Mouse (Mus musculus) limb, embryonic 10.5 days (tissue): Measurements from ENCODE around the gene Rhpn2. TPM values are rescaled to one million over a fixed set of nuclear protein-coding genes. Genes with fewer than 3 reads are reported as not detected.

Source experiments
- DNase-seq: peaks from one replicate; pipeline ENCODE4 v3.0.0-alpha.2; 2017; ENCODE audit warnings: low spot score
- H3K27ac ChIP-seq: fragments of 300-500 bp; sonication (generic); 2 replicates; pipeline ENCODE4 v1.5.1; 2016; ENCODE audit warnings: mild to moderate bottlenecking
- H3K27me3 ChIP-seq: fragments of 300-500 bp; sonication (generic); 2 replicates; pipeline ENCODE4 v1.6.1; 2016; ENCODE audit warnings: low read depth, mild to moderate bottlenecking; ENCODE audit not compliant: poor library complexity, severe bottlenecking
- H3K36me3 ChIP-seq: fragments of 300-500 bp; sonication (generic); 2 replicates; pipeline ENCODE4 v1.6.1; 2016; ENCODE audit warnings: mild to moderate bottlenecking, moderate library complexity
- H3K4me1 ChIP-seq: fragments of 300-500 bp; sonication (generic); 2 replicates; pipeline ENCODE4 v1.6.1; 2016
- H3K4me3 ChIP-seq: fragments of 300-500 bp; sonication (generic); 2 replicates; pipeline ENCODE4 v1.5.1; 2016; ENCODE audit warnings: mild to moderate bottlenecking, moderate library complexity
- H3K9me3 ChIP-seq: fragments of 300-500 bp; sonication (generic); replicated peaks from 2 replicates; pipeline ENCODE4 v1.6.1; 2016; ENCODE audit warnings: mild to moderate bottlenecking
- WGBS: fragments of 180-500 bp; shearing (Covaris S2); methylation state at CpG from one replicate; pipeline ENCODE4 v1.1.7; 2016; 5-methylcytosine and 5-hydroxymethylcytosine counted together
- polyA plus RNA-seq: library from polyadenylated mRNA; unstranded; fragments of >200 nt; fragmentation: Nextera tagmentation; extraction: Ambion mirVana; gene quantifications from 2 replicates; pipeline ENCODE4 v1.2.1, GENCODE M21; 2016

The Rhpn2 gene
- polyA plus RNA-seq, 1 experiment from 2014 or later, result 3.2 TPM

DNA sequence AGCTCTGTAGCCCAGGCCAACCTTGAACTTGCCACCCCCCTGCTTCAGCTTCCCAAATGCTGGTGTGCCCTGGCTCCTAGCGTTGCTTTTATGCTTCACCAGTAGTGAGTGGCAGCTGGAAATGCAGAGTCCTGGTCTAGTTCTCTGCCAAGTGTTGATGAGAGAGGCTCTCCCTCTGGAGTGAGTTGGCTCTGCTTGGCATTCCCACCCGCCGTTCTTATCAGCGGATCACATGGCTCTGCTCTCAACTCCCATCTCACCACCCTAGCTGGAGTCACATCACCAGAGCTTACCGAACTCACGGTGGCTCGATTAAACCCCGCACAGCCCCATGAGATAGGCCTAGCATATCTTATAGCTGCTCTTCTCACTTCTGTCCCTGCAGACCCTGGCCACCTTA, 46.4 kb downstream of the Rhpn2 start:
- no peaks in the 10 kb centered on the region for H3K36me3 ChIP-seq
- no peaks in the 10 kb centered on the region for H3K9me3 ChIP-seq
- H3K27me3 ChIP-seq, result no peaks in the 10 kb centered on the region
- peaks cover 3% of the 10 kb centered on the region; the same call in 1 of the 2 replicates for H3K4me1 ChIP-seq
- no peak for DNase-seq
- no peak overlapping the region for H3K27ac ChIP-seq
- 96% methylated on average over 8 of the region's 8 CpGs for WGBS
- H3K4me3 ChIP-seq, result no peak overlapping the region

DNA sequence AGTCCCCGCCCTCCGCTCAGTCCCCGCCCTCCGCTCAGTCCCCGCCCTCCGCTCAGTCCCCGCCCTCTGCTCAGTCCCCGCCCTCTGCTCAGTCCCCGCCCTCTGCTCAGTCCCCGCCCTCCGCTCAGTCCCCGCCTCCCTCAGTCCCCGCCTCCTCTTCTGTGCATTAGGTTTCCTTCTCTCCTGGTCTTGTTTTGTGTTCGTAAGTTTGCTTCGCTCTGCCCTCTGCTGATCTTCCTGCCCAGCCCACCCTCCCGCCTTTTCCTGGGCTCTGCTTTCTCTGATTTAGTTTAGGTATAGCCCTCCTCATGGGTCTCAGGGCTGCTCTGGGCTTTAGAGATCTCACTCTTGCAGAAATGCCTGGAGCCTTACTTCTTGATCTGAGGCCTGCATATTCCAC, 47.9 kb downstream of the Rhpn2 start:
- no peaks in the 10 kb centered on the region for H3K36me3 ChIP-seq
- DNase-seq, result no peak
- no peak overlapping the region for H3K27ac ChIP-seq
- H3K27me3 ChIP-seq, result no peaks in the 10 kb centered on the region
- no peaks in the 10 kb centered on the region for H3K9me3 ChIP-seq
- H3K4me1 ChIP-seq, result peaks cover 3% of the 10 kb centered on the region; the same call in 1 of the 2 replicates
- no peak overlapping the region for H3K4me3 ChIP-seq
- 66% methylated on average over 15 of the region's 16 CpGs for WGBS

DNA sequence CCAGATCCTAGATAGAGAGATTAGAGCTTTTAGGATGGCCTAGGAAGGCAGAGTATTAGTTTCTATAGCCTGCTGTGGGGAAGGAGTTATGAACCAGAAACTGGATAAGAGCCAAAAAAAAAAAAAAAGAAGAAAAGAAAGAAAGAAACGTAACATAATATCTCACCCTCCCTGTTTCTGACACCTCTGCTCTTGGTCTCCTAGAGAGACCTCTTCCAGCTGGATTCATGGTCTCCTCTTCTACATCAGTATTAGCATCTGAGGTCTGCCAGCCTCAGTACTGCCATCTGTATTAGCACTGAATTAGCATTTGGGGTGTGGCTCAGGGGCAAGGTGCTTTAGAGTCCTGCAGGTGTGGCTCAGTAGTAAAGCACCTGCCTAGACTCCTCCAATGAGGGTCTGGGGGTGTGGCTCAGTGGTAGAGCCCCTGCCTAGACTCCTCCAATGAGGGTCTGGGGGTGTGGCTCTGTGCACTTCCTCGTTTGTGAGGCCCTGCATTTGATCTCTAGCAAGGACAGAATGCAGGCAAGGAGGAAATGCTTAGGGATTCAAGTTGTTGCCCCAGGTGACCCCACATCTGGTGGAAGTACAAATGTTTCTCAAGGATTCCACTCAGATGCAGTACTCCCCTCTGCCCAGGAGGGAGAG, 48.9 kb downstream of the Rhpn2 start:
- Histone ChIP-seq H3K9me3 (no peaks in the 10 kb centered on the region), H3K27me3 (no peaks in the 10 kb centered on the region)
- WGBS, result 73% methylated on average over 2 of the region's 2 CpGs

DNA sequence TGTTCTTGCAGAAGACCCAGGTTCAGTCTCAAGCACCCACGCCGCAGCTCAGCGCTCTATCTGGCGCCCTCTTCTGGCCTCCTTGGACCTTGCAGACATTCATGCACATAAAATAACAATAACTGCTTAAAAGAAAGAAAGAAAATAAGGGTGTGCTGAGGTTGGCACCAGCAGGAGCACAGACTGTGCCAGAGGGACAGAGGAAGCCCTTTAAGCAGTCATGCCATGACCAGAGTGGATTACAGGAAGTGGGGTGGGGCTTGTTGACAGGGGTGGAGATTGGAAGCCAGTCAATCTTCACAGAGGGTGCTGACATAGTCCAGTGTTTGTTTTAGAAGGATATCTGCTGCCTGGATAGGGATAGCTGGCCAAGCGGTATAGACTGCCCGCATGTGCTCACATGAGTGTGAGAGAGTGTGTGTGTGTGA, 52.6 kb downstream of the Rhpn2 start:
- H3K4me3 ChIP-seq, result no peak overlapping the region
- no peaks in the 10 kb centered on the region for H3K27me3 ChIP-seq
- no peak for DNase-seq
- H3K36me3 ChIP-seq, result no peaks in the 10 kb centered on the region
- no peak overlapping the region for H3K27ac ChIP-seq
- WGBS, result 71% methylated on average over 6 of the region's 6 CpGs
- peaks cover 5% of the 10 kb centered on the region; the same call in 1 of the 2 replicates for H3K4me1 ChIP-seq
- no peaks in the 10 kb centered on the region for H3K9me3 ChIP-seq

More for the DNA sequence above, 48.9 kb downstream of the Rhpn2 start:
- no peaks in the 10 kb centered on the region for H3K36me3 ChIP-seq
- peaks cover 3% of the 10 kb centered on the region; the same call in 1 of the 2 replicates for H3K4me1 ChIP-seq
- no peak for DNase-seq
- no peak overlapping the region for H3K4me3 ChIP-seq
- no peak overlapping the region for H3K27ac ChIP-seq

DNA sequence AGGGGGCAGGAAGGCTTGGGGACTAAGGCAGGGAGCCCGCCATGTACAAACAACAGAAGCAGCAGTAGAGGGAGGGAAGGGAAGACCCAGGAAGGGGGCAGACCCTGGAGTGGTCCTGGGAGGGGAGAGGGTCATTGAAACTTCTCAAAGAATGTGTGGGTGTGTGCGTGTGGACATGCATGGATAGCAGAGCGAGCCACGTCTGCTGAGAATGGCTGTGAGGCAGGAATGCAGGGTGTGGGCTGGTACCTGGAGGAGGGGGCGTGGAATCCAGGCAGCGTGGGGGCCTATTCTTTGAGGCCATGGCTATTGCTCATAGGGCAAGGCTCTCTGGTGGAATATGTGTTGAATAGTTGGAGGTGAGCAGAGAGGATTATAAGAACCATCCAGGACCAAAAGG, 54.7 kb downstream of the Rhpn2 start:
- H3K36me3 ChIP-seq, result peaks cover 21% of the 10 kb centered on the region
- no peak for DNase-seq
- H3K27me3 ChIP-seq, result no peaks in the 10 kb centered on the region
- no peaks in the 10 kb centered on the region for H3K9me3 ChIP-seq
- no peak overlapping the region for H3K27ac ChIP-seq
- no peak overlapping the region for H3K4me3 ChIP-seq
- H3K4me1 ChIP-seq, result peaks cover 5% of the 10 kb centered on the region; the same call in 1 of the 2 replicates
- WGBS, result 69% methylated on average over 6 of the region's 6 CpGs

DNA sequence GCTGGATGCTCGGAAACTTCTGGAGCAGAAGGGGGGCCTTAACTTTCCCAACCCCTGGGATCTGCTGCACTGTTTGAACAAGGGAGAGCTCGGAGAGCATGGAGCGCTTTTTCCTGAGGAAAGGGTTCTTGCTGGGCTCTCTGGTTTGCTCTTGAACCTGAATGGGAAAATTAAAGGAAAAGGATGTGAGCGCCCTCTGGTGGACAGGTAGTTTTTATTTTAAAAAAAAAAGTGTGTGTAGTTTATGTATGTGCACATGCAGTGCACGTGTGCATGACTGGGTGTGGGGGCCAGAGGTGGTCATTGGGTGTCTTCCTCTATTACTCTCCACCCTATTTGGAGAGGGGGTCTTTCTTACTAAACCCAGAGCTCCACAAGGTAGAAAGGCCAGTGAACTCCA, 59.0 kb downstream of the Rhpn2 start:
- no peak for DNase-seq
- 66% methylated on average over 5 of the region's 5 CpGs for WGBS
- H3K4me1 ChIP-seq, result peaks cover 20% of the 10 kb centered on the region
- H3K27ac ChIP-seq, result no peak overlapping the region
- no peak overlapping the region for H3K4me3 ChIP-seq
- H3K27me3 ChIP-seq, result no peaks in the 10 kb centered on the region
- H3K36me3 ChIP-seq, result peaks cover 36% of the 10 kb centered on the region
- no peaks in the 10 kb centered on the region for H3K9me3 ChIP-seq

DNA sequence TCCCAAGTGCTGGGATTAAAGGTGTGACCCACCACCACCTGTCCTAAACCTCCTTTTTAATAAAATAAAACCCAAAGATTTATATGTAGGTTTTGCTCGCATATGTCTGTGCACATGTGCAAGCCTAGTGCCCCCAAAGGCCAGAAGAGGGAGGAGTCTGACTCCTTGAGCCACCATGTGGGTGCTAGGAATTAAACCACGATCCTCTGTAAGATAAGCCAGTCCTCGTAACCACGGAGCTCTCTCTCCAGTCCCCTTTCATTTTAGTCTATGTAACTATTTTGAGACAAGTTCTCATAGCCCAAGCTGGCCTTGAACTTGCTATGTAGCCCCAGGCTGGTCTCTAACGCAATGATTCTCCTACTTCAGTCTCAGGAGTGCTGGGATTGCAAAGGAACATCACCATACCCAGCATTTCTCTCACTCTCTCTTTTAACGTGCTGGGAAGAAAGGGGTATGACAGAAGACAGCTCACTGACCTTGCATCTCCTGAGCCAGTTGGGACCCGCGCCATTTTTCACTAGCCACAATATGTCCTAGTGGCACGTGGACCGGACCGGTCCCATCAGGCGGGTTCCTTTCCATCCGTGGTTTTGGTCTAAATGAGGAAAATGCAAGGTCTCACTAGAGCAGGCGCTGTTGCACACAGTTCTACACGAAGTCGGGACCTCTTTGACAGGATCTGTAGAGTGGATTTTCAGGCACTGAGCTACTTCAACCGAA, 61.9 kb downstream of the Rhpn2 start:
- H3K27ac ChIP-seq, result peak overlapping the region; percentile 64
- WGBS, result 12% methylated on average over 17 of the region's 17 CpGs
- H3K4me1 ChIP-seq, result peaks cover 19% of the 10 kb centered on the region
- no peaks in the 10 kb centered on the region for H3K27me3 ChIP-seq
- no peaks in the 10 kb centered on the region for H3K9me3 ChIP-seq
- peak overlapping the region; percentile 76 for H3K4me3 ChIP-seq
- H3K36me3 ChIP-seq, result peaks cover 59% of the 10 kb centered on the region
- no peak for DNase-seq

DNA sequence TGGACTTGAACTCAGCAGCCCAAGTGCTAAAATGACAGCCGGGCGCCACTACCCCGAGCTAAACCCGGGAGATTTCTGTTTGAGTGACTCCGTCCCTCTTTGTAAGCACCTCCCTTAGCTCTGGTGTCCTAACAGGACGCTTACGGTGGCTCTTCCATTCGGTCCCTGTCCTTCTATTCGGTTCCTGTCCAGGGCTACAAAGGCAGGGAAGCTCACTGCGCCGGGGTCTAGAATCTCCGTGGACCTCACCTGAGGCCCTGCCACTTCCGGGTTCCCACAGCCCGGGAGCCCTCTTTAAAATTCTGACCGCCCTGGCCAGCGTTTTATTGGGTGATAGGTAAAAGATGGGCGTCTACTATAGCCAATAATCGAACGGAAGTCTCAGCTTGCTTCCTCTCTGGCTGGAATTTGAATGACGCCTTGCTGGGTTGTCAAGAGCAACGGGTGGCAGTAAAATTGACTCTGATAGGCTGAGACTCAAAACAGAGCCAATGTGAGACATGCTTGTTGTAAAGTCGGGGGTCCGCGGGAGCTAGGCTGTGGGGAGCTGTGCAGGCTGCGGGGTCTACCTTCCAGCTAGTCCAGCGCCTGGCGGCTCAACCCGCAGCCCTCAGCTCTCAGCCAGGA, 62.7 kb downstream of the Rhpn2 start, which contains the start of the genes Faap24 and Cep89:
Faap24 (minus strand) TSS at position 295 of the 627 bp plus-strand sequence.
Cep89 (plus strand) TSS at position 494 of the 627 bp plus-strand sequence.
- H3K36me3 ChIP-seq, result peaks cover 66% of the 10 kb centered on the region

DNA sequence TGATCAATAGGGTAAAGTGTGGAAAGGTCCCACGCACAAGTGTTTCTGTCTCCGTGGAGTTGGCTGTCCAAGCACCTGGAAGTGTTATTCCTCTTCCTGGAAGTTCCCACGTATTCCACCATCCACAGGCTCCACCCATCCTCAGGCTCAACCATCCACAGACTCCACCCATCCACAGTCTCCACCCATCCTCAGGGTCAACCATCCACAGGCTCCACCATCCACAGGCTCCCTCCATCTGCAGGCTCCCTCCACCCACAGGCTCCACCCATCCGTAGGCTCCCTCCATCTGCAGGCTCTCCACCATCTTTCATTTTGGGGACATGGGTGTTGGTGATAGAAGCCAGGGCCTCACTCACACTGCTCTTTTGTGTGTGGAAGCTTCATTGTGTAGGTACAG, 67.2 kb downstream of the Rhpn2 start:
- H3K4me1 ChIP-seq, result peaks cover 11% of the 10 kb centered on the region
- H3K27ac ChIP-seq, result no peak overlapping the region
- 0 out of 2 replicates have a peak, but pooled peaks cover 2% of the 10 kb centered on the region for H3K9me3 ChIP-seq
- H3K4me3 ChIP-seq, result no peak overlapping the region
- WGBS, result 88% methylated on average over 4 of the region's 4 CpGs
- H3K36me3 ChIP-seq, result peaks cover 76% of the 10 kb centered on the region
- no peaks in the 10 kb centered on the region for H3K27me3 ChIP-seq
- DNase-seq, result no peak

More for the DNA sequence above, 62.7 kb downstream of the Rhpn2 start, which contains the start of the genes Faap24 and Cep89:
- Histone ChIP-seq H3K27ac (peak within 1 kb of the TSS; percentile 83), H3K27me3 (no peaks in the 10 kb centered on the region), H3K4me3 (peak within 1 kb of the TSS; percentile 76), H3K4me1 (peaks cover 19% of the 10 kb centered on the region), H3K9me3 (0 out of 2 replicates have a peak, but pooled peaks cover 2% of the 10 kb centered on the region)
- DNase-seq, result peak; percentile 98
- under 1% methylated on average over 28 of the region's 28 CpGs for WGBS

DNA sequence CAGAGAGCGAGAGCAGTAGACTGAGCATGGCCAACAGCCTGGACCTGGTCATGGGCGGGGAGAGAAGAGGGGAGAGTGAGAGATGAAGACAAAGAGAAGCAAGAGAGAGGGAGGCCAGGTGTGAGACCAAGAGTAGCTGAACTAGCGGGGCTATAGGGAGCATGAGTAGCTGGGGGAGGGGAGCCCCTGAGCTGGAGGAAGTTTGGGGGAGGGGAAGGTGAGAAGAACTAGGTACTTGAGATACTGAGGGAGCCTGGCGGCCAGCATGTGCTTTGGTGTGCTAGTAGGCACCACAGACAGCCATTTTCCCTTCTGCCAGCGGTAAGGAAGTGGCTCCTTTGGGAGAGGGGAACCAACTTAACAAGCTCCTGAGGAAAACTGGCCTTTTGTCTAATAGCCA, 81.3 kb downstream of the Rhpn2 start:
- 55% methylated on average over 5 of the region's 5 CpGs for WGBS
- Histone ChIP-seq H3K27me3 (no peaks in the 10 kb centered on the region), H3K9me3 (no peaks in the 10 kb centered on the region), H3K4me1 (peaks cover 15% of the 10 kb centered on the region), H3K36me3 (peaks cover 86% of the 10 kb centered on the region), H3K4me3 (no peak overlapping the region), H3K27ac (peak overlapping the region; percentile 73; the same call in 1 of the 2 replicates)
- no peak for DNase-seq

DNA sequence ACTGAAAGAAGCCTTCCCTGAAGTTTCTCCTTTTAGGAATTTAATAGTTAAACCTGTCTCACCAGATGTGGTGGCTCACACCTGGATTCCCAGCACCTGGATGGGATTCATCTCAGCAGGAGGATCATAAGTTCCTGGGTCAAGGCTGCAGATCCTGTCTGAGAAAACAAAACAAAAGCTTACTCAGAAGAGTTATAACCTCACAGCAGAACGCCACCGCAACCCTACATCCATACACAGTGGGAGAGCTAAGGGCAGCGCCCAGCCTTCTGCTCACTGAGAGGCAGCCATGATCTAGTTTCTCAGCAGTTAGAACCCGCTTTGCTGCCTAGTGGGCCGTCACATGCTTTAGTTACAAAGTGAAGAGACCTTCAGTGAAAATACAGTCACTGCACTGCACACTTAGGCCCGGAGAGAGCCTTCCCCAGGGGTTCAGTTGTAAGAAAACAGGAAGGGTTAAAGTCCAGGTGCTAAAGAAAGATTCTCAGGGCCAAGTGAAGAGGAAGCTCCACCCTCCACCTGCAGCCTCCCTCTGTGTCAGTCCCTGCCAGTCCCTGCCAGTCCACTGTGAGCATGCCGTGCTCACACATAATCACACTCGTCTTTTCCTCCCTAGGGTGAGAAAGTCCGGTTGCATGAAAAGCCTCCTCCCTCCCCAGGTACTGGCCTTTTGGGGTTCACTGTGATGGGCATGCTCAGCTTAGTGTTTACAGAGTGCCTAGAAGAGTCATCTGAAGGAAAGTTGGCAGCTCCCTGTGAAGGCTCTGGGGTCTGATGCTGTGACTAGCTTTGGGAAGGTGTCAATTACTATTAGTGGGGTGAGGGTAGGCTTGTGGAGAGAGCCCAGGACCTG, 82.1 kb downstream of the Rhpn2 start:
- peaks cover 15% of the 10 kb centered on the region for H3K4me1 ChIP-seq
- H3K9me3 ChIP-seq, result no peaks in the 10 kb centered on the region
- no peak overlapping the region for H3K4me3 ChIP-seq
- H3K27me3 ChIP-seq, result no peaks in the 10 kb centered on the region
- no peak for DNase-seq
- H3K27ac ChIP-seq, result peak overlapping the region; percentile 73
- peaks cover 86% of the 10 kb centered on the region for H3K36me3 ChIP-seq
- WGBS, result 77% methylated on average over 9 of the region's 9 CpGs

DNA sequence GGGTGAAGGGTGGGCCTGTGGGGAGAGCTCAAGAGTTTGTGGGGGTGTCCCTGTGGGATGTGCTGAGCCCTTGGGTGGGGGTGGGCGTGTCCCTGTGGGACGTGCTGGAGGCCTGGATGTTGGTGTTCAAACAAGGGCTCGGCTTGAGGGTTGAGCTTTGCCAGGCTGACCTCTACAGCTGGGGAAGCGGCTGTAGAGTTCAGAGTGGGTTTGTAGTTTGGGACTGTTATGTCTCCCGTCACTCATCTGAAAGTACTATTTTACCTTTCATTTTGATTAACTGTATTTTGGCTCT, 82.6 kb downstream of the Rhpn2 start:
- H3K27me3 ChIP-seq, result no peaks in the 10 kb centered on the region
- H3K4me1 ChIP-seq, result peaks cover 15% of the 10 kb centered on the region
- no peaks in the 10 kb centered on the region for H3K9me3 ChIP-seq
- 87% methylated on average over 5 of the region's 5 CpGs for WGBS
- H3K27ac ChIP-seq, result no peak overlapping the region; the same call in 1 of the 2 replicates
- H3K4me3 ChIP-seq, result no peak overlapping the region
- DNase-seq, result no peak
- H3K36me3 ChIP-seq, result peaks cover 88% of the 10 kb centered on the region
